Mouse (Mus musculus): Measurements from ENCODE around the gene Usf2.

DNA sequence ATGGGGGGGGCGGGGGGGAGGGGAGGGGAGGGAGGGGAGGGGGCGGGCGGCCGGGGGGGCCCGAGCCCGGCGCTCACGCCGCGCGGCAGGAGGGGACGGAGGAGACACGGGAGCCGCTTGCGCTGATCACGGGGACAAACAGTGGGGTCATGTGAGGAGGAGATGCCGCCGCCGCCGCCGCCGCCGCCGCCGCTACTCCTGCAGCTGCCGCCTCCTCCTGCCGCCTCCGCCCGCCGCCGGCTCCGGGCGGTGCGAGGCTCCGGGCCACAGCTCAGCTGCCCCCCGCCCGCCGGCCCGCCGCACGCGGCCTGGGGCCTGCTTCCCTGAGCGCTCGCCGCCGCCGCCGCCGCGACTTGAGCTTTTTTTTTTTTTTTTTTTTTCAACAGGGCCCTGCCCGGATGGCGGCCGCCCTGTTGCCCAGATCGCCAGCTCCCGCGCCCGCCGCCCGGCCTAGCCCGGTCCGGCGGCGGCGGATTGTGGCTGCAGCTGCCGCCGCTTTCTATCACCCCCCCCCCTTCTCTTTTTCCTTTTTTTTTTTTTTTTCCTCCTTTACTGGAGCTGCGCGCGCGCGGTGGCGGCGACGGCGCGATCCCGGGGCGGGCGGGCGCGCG lies at the start of gene Usf2:
- no peak for TF ChIP-seq CTCF (conservative IDR thresholded peaks at IDR 0.05; ENCODE audit: low read length)
- no peak for TF ChIP-seq POU5F1 (IDR thresholded peaks at IDR 0.05; ENCODE audit: borderline replicate concordance, low read length)
